ENCODE assay signal across 11 mouse cellular contexts in the genomic region with DNA sequence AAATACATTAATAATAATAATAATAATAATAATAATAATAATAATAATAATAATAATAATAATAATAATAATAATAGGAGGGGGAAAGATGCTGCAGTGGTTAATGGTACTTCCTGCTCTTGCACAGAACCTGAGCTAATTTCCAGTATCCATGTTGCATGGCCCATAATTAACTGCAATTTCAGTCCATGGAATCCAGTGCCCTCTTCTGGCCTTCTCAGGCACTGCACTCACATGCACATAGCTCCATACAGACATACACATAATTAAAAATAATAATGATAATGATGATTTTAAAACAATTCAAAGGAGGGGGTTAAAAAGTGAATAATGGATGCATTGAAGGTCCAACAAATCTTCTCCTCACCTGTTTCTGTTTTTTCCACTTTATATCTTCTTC. TPM values are rescaled to one million over a fixed set of nuclear protein-coding genes. Genes with fewer than 3 reads are reported as not detected.
DNase-seq lines count a peak whose midpoint lies in the region; ATAC-seq and TF ChIP-seq lines count a peak whose summit lies in the region.
"Had no signal": no experiment of that assay in that cellular context is flagged by ENCODE, and none has a peak within 500 bp of the region (broad histone marks: within the 10 kb centered on the region; RNA-seq: fewer than 3 reads in every experiment).

No protein-coding gene starts in this region.

- intact Hi-C loops in heart, postnatal 25 days (cut with DNase I): loop anchor here (5.0 kb wide), 3 partner anchors 43 to 158 kb away; a partner anchor contains a TSS

- DNase-seq in heart, adult 11 months: peak; percentile 54
- no peak for DNase-seq in heart, postnatal 25 days (ENCODE audit: low spot score)
- peak; percentile 16 for DNase-seq in lung, postnatal 0 days (ENCODE audit: low spot score)
- no peak for DNase-seq in lung, postnatal 14 days
- peak; percentile 63 for DNase-seq in MEL (ENCODE audit: low read depth, low spot score)
- DNase-seq in liver, embryonic 14.5 days (ENCODE audit: low read depth in 3 of 3, low spot score in 3 of 3): no peak
- DNase-seq in right cerebral cortex, postnatal 14 days: no peak
- no peak for DNase-seq in frontal cortex, postnatal 36 days (ENCODE audit: low spot score in 2 of 2)
- DNase-seq: cerebellum, adult 9-10 months had no signal

- H3K9ac ChIP-seq in lung, postnatal 0 days (replicated peaks; ENCODE audit: low read depth): no peak overlapping the region
- H3K9ac ChIP-seq in MEL (ENCODE audit: control insufficient read depth, low read depth, low read length, poor library complexity, severe bottlenecking): no peak overlapping the region
- no peak overlapping the region for H3K9ac ChIP-seq in liver, embryonic 14.5 days (replicated peaks)
- H3K9ac ChIP-seq: midbrain, embryonic 12.5 days had no signal

- no peaks in the 10 kb centered on the region for H3K79me2 ChIP-seq in MEL (ENCODE audit: control insufficient read depth, insufficient read depth, low read length, poor library complexity)

- H3K4me1 ChIP-seq in lung, postnatal 0 days (ENCODE audit: insufficient read depth, low read depth, low read length): no peaks in the 10 kb centered on the region
- H3K4me1 ChIP-seq in MEL (ENCODE audit: control insufficient read depth in 1 of 2, insufficient read depth in 2 of 2, low read length in 2 of 2): no peaks in the 10 kb centered on the region
- 0 out of 4 replicates have a peak, but pooled peaks cover 0 to 3% of the 10 kb centered on the region in 2 experiments for H3K4me1 ChIP-seq in liver, embryonic 14.5 days (replicated peaks; ENCODE audit: control insufficient read depth in 2 of 2, insufficient read depth in 2 of 2, low read length in 1 of 2)

- H3K4me2 ChIP-seq in lung, postnatal 0 days (replicated peaks; ENCODE audit: low read depth, low read length): no peak overlapping the region
- H3K4me2 ChIP-seq in liver, embryonic 14.5 days (ENCODE audit: low read depth): no peak overlapping the region
- H3K4me2 ChIP-seq: midbrain, embryonic 12.5 days had no signal

- no peaks in the 10 kb centered on the region for H3K27me3 ChIP-seq in lung, postnatal 0 days (replicated peaks; ENCODE audit: insufficient read depth, low read length)
- peaks cover 9 to 16% of the 10 kb centered on the region in 2 experiments for H3K27me3 ChIP-seq in MEL (ENCODE audit: control insufficient read depth in 1 of 2, insufficient read depth in 2 of 2, low read length in 2 of 2)
- H3K27me3 ChIP-seq in liver, embryonic 14.5 days (ENCODE audit: control insufficient read depth, insufficient read depth, low read length): no peaks in the 10 kb centered on the region

- no peak overlapping the region for H3K4me3 ChIP-seq in lung, postnatal 0 days (ENCODE audit: low read depth, low read length)
- no peak overlapping the region for H3K4me3 ChIP-seq in MEL (ENCODE audit: control insufficient read depth in 1 of 2, insufficient read depth in 1 of 2, low read depth in 2 of 2, low read length in 2 of 2)
- H3K4me3 ChIP-seq in liver, embryonic 14.5 days (ENCODE audit: insufficient read depth in 1 of 2, low read depth in 2 of 2, low read length in 2 of 2): no peak overlapping the region
- H3K4me3 ChIP-seq: midbrain, embryonic 12.5 days had no signal

- H3K9me3 ChIP-seq in lung, postnatal 0 days (ENCODE audit: low read length): no peaks in the 10 kb centered on the region
- no peaks in the 10 kb centered on the region for H3K9me3 ChIP-seq in MEL (replicated peaks; ENCODE audit: insufficient read depth, low read length)
- H3K9me3 ChIP-seq in liver, embryonic 14.5 days (ENCODE audit: control insufficient read depth, low read length): no peaks in the 10 kb centered on the region
- H3K9me3 ChIP-seq: midbrain, embryonic 12.5 days had no signal

- TF ChIP-seq POLR2A in MEL (IDR thresholded peaks at IDR 0.05; ENCODE audit: control insufficient read depth in 1 of 2, insufficient read depth in 1 of 2, low read depth in 1 of 2, low read length in 2 of 2, poor library complexity in 1 of 2): no peak

- TF ChIP-seq EP300 in lung, postnatal 0 days (IDR thresholded peaks at IDR 0.05): no peak
- TF ChIP-seq EP300 in MEL (IDR thresholded peaks at IDR 0.05; ENCODE audit: low read depth in 1 of 2, low read length in 2 of 2): no peak
- TF ChIP-seq EP300 in liver, embryonic 14.5 days (IDR thresholded peaks at IDR 0.05; ENCODE audit: low read depth): no peak

- ATAC-seq in lung, postnatal 0 days: no peak
- ATAC-seq in liver, embryonic 14.5 days (ENCODE audit: insufficient read depth): no peak

- no peak overlapping the region for H3K27ac ChIP-seq in lung, postnatal 0 days (ENCODE audit: low read length)
- H3K27ac ChIP-seq in MEL (ENCODE audit: control insufficient read depth, low read depth, low read length): no peak overlapping the region
- H3K27ac ChIP-seq in liver, embryonic 14.5 days: no peak overlapping the region
- H3K27ac ChIP-seq: midbrain, embryonic 12.5 days had no signal

- TF ChIP-seq RAD21 in MEL (IDR thresholded peaks at IDR 0.05; ENCODE audit: low read depth, low read length): peak; percentile 65

- peak; percentile 71 for TF ChIP-seq CTCF in lung, postnatal 0 days (IDR thresholded peaks at IDR 0.05)
- TF ChIP-seq CTCF in MEL (IDR thresholded peaks at IDR 0.05 in 2 of 3, conservative IDR thresholded peaks at IDR 0.05 in 1 of 3; ENCODE audit: control insufficient read depth in 1 of 3, insufficient read depth in 1 of 3, low read depth in 2 of 3, low read length in 3 of 3, poor library complexity in 1 of 3, severe bottlenecking in 1 of 3): peak; percentile 50 to 65 (median 55)
- peak; percentile 74 for TF ChIP-seq CTCF in liver, embryonic 14.5 days (IDR thresholded peaks at IDR 0.05; ENCODE audit: low read depth)

- no peaks in the 10 kb centered on the region for H3K36me3 ChIP-seq in lung, postnatal 0 days (ENCODE audit: insufficient read depth, low read length)
- no peaks in the 10 kb centered on the region; a peak in 2 of 4 replicates for H3K36me3 ChIP-seq in MEL (ENCODE audit: control insufficient read depth in 1 of 2, insufficient read depth in 2 of 2, low read length in 2 of 2)
- no peaks in the 10 kb centered on the region for H3K36me3 ChIP-seq in liver, embryonic 14.5 days (replicated peaks; ENCODE audit: control insufficient read depth, insufficient read depth, low read depth)
- H3K36me3 ChIP-seq: midbrain, embryonic 12.5 days had no signal

TF ChIP-seq in MEL, 35 proteins besides CTCF, POLR2A, EP300 and RAD21:
- TF ChIP-seq POLR2AphosphoS2 (IDR thresholded peaks at IDR 0.05; ENCODE audit: low read length) (no peak), NRF1 (IDR thresholded peaks at IDR 0.05; ENCODE audit: insufficient read depth, low read depth, low read length, poor library complexity, severe bottlenecking) (no peak), SMC3 (IDR thresholded peaks at IDR 0.05; ENCODE audit: low read depth, low read length) (peak; percentile 57), MEF2A (IDR thresholded peaks at IDR 0.05; ENCODE audit: extremely low read depth, insufficient replicate concordance, low read depth, low read length, poor library complexity, severe bottlenecking) (no peak), ZC3H11A (IDR thresholded peaks at IDR 0.05; ENCODE audit: low read depth, low read length) (peak; percentile 23), MAX (IDR thresholded peaks at IDR 0.05; ENCODE audit: low read length) (no peak), GABPA (IDR thresholded peaks at IDR 0.05; ENCODE audit: low read depth, low read length) (no peak)

RNA-seq across cellular contexts. Expression of a gene that starts 45.6 kb away (rescaled TPM):
- total RNA-seq in heart, postnatal 25 days (2021): not detected
- 5.0 and 5.3 TPM in 2 replicates for polyA plus RNA-seq in lung, postnatal 0 days (2015; fragmentation: Nextera tagmentation; extraction: Ambion mirVana)
- total RNA-seq in MEL (2012; rRNA removed): 0.04 and 0.07 TPM in 2 replicates
- not detected for polyA plus RNA-seq in MEL (2012; ENCODE audit: insufficient read depth in 1 of 2, insufficient read length in 2 of 2, low read depth in 1 of 2, low replicate concordance in 2 of 2, missing spikeins in 1 of 2)
- 1.1 and 1.4 TPM in 2 replicates for polyA plus RNA-seq in liver, embryonic 14.5 days (2012; rRNA removed)
- 0.52 and 0.73 TPM in 2 replicates for polyA plus RNA-seq in liver, embryonic 14.5 days (2014; fragmentation: Nextera tagmentation; extraction: Ambion mirVana)
- total RNA-seq: hematopoietic stem cell, adult 5-6 weeks had no signal

Comparison
In these comparisons a context has a peak if more than half of its experiments do, and no peak if none do; other contexts are left out.
1. DNase-seq: peak in heart, adult 11 months (single experiment), lung, postnatal 0 days (single experiment) and MEL (single experiment); none in heart, postnatal 25 days (single experiment), lung, postnatal 14 days (single experiment), liver, embryonic 14.5 days (0 of 3), right cerebral cortex, postnatal 14 days (single experiment) and frontal cortex, postnatal 36 days (0 of 2).
2. Peak in every context shown above with its lines, with median percentiles within 50 percentile points of each other: CTCF ChIP-seq.